Mouse (Mus musculus) liver, adult 2 months (tissue): Measurements from ENCODE around the gene Pik3r2. TPM values are rescaled to one million over a fixed set of nuclear protein-coding genes. Genes with fewer than 3 reads are reported as not detected.

Experiments
- DNase-seq: peaks from one replicate; pipeline ENCODE4 v3.0.0-alpha.2; 2011; ENCODE audit warnings: low read depth, low spot score; ENCODE audit errors: extremely low read depth
- H3K27ac ChIP-seq: fragments of 200-500 bp; replicated peaks from 2 replicates; pipeline ENCODE4 v1.5.1; 2012; ENCODE audit warnings: low read depth, mild to moderate bottlenecking, control low read depth, inconsistent platforms, low read length; ENCODE audit not compliant: insufficient read depth
- H3K27me3 ChIP-seq: fragments of 200-500 bp; 2 replicates; pipeline ENCODE4 v1.6.1; 2012; ENCODE audit warnings: mild to moderate bottlenecking, moderate library complexity, low read length, inconsistent platforms; ENCODE audit not compliant: control insufficient read depth, insufficient read depth
- H3K36me3 ChIP-seq: fragments of 200-500 bp; 2 replicates; pipeline ENCODE4 v1.6.1; 2012; ENCODE audit warnings: low read length, inconsistent platforms; ENCODE audit not compliant: control insufficient read depth, insufficient read depth
- H3K4me1 ChIP-seq: fragments of 200-500 bp; 2 replicates; pipeline ENCODE4 v1.6.1; 2011; ENCODE audit warnings: low read length; ENCODE audit not compliant: control insufficient read depth, insufficient read depth
- H3K4me3 ChIP-seq: fragments of 200-500 bp; 2 replicates; pipeline ENCODE4 v1.5.1; 2011; ENCODE audit warnings: low read depth, mild to moderate bottlenecking, control low read depth, low read length, moderate library complexity; ENCODE audit not compliant: insufficient read depth
- H3K79me2 ChIP-seq: fragments of 200-500 bp; 2 replicates; pipeline ENCODE4 v1.6.1; 2012; ENCODE audit warnings: inconsistent platforms, mild to moderate bottlenecking, low read length, moderate library complexity; ENCODE audit not compliant: control insufficient read depth, insufficient read depth
- H3K9ac ChIP-seq: fragments of 200-500 bp; 2 replicates; pipeline ENCODE4 v1.6.1; 2012; ENCODE audit warnings: low read depth, mild to moderate bottlenecking, control low read depth, inconsistent platforms, low read length
- CTCF ChIP-seq: fragments of 200-500 bp; IDR thresholded peaks from 2 replicates; pipeline ENCODE4 v1.5.1; 2011; ENCODE audit warnings: low read depth, low read length, control low read depth
- POLR2A ChIP-seq: fragments of 200-500 bp; IDR thresholded peaks from 2 replicates; pipeline ENCODE4 v1.6.1; 2011; ENCODE audit warnings: low read length, control low read depth; ENCODE audit not compliant: insufficient read depth; ENCODE audit errors: extremely low read depth
- WGBS: fragments of 180-500 bp; shearing (Covaris S2); methylation state at CpG from one replicate; pipeline ENCODE4 v1.1.7; 2018; 5-methylcytosine and 5-hydroxymethylcytosine counted together
- polyA plus RNA-seq: library from polyadenylated mRNA; depleted of rRNA; stranded (reverse); fragments of >200 nt; gene quantifications from 2 replicates; pipeline ENCODE4 v1.2.3, GENCODE M21; 2012
- total RNA-seq: library from RNA; depleted of rRNA; stranded (reverse); fragments of >200 nt; gene quantifications from 2 replicates; pipeline ENCODE4 v1.2.3, GENCODE M21; 2014

Pik3r2 gene
- total and polyA plus RNA-seq, 2 experiments: 7.7 to 53.9 TPM

DNA sequence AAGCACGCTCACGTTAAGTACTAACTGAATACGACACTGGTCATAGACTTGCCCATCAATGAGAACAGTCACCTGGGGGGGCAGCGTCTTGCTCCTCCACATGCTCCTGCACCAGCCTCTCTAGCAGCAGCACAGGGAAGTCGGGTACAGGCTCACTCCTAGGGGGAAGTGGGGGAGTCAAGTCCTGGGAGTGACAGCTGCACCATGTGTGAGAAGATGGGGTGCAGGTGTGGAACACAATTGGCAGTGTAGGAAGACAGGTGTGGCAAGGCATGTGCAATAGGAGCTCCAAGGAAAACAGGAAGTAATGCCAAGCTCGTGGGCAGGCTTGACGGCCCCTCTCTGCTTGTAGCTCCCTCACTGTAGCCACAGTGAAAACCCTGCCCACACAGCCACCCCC is 5.3 kb downstream of the Pik3r2 start:
- TF ChIP-seq POLR2A: no peak
- WGBS: 93% methylated on average over 7 of the region's 7 CpGs
- Histone ChIP-seq H3K27ac (no peak overlapping the region), H3K4me3 (no peak overlapping the region), H3K9ac (no peak overlapping the region), H3K27me3 (no peaks in the 10 kb centered on the region), H3K79me2 (peaks cover 2% of the 10 kb centered on the region; the same call in 1 of the 2 replicates), H3K36me3 (no peaks in the 10 kb centered on the region), H3K4me1 (peaks cover 11% of the 10 kb centered on the region)
- no peak for DNase-seq

DNA sequence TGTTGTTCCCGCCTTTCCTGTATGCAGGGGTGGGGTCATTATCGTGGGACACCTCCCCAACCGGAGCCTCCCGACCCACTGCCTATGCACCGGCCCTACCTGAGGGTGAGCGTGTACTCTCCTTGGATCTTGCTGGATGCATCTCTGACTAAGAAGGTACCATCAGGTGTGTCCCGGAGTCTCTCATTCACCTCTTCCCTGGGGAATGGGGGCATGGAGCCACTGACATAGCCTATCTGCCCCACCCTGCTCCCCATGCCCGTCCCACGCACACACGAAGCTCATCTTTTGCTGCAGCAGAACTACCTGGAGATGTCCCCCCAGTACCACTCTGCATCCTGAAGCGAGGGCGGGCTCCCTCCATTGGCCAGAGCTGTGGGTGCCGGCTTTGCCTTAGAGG is 5.8 kb downstream of the Pik3r2 start:
- no peak overlapping the region for H3K9ac ChIP-seq
- H3K36me3 ChIP-seq: no peaks in the 10 kb centered on the region
- H3K27ac ChIP-seq: no peak overlapping the region
- H3K27me3 ChIP-seq: no peaks in the 10 kb centered on the region
- H3K79me2 ChIP-seq: no peaks in the 10 kb centered on the region
- 96% methylated on average over 13 of the region's 13 CpGs for WGBS
- TF ChIP-seq POLR2A (no peak), CTCF (no peak)
- no peak for DNase-seq
- H3K4me3 ChIP-seq: no peak overlapping the region
- peaks cover 9% of the 10 kb centered on the region for H3K4me1 ChIP-seq

DNA sequence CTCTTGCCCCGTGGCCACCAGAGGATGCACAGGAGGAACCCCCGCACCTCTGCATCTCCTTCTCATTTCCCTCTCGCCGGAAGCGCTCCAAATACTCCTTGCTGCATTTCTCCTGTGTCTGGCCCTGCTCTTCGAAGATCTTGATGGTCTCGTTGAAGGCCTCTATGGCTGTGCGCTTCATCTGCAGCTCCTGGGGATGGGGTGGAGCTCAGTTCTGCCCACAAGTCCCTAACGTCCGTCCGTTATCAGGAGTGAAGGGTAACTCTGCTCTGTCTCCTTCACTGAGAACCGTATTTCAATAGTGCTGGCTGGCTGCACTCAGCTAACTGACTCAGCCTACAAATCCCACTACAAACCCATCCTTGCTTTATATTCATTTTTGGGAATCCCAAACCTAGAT is 6.7 kb downstream of the Pik3r2 start:
- 82% methylated on average over 12 of the region's 12 CpGs for WGBS
- no peaks in the 10 kb centered on the region for H3K27me3 ChIP-seq
- no peaks in the 10 kb centered on the region for H3K79me2 ChIP-seq
- peaks cover 7% of the 10 kb centered on the region; the same call in 1 of the 2 replicates for H3K4me1 ChIP-seq
- TF ChIP-seq CTCF: no peak
- TF ChIP-seq POLR2A: no peak
- no peak for DNase-seq
- H3K4me3 ChIP-seq: no peak overlapping the region
- no peak overlapping the region for H3K9ac ChIP-seq
- H3K36me3 ChIP-seq: no peaks in the 10 kb centered on the region
- H3K27ac ChIP-seq: no peak overlapping the region

DNA sequence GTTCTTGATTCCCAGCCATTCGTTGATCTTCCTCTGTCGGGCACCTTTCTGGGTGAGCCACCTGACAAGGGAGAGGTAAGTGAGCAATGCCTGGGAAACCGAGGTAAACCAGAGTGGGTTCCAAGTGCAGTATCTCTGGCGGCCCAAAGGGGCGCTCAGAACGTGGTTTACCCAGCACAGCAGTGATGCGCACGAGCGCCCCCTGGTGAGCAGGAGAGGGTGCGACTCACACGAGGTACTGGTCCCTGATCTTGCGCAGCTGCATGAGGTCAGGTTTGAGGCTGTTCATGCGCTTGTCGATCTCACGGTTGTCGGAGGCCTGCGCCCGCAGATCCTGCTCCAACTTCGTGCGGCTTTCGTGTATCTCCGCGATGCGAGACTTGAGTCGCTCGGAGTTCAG is 7.2 kb downstream of the Pik3r2 start:
- H3K9ac ChIP-seq: no peak overlapping the region

DNA sequence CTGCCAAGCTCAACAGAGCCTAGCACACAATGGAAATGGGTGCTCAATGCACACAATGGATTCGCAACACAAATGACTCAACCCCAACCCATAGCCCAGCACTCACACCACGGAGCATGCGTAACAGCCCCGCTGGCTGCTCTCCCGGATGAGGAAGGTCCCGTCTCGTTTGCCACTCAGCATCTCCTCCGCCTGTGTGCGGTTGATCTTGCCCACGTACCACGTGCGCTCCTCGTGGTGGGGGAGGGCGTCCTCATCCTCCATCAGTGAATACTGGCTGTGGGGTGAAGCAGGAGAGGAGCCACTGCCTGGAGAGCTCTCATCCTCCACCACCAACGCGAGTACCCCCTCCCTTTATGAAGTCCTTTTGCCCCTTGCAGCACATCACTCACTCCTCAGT is 7.6 kb downstream of the Pik3r2 start:
- DNase-seq: no peak
- WGBS: 84% methylated on average over 16 of the region's 16 CpGs
- no peak overlapping the region for H3K9ac ChIP-seq
- no peaks in the 10 kb centered on the region for H3K79me2 ChIP-seq
- H3K4me1 ChIP-seq: peaks cover 10% of the 10 kb centered on the region; the same call in 1 of the 2 replicates
- H3K27ac ChIP-seq: no peak overlapping the region
- no peak for TF ChIP-seq POLR2A
- no peak for TF ChIP-seq CTCF
- H3K4me3 ChIP-seq: no peak overlapping the region
- no peaks in the 10 kb centered on the region for H3K27me3 ChIP-seq
- H3K36me3 ChIP-seq: no peaks in the 10 kb centered on the region

More for the DNA sequence above, 7.2 kb downstream of the Pik3r2 start:
- TF ChIP-seq CTCF (peak; percentile 100), POLR2A (no peak)
- H3K36me3 ChIP-seq: no peaks in the 10 kb centered on the region
- H3K27ac ChIP-seq: no peak overlapping the region
- H3K4me3 ChIP-seq: no peak overlapping the region
- peaks cover 7% of the 10 kb centered on the region; the same call in 1 of the 2 replicates for H3K4me1 ChIP-seq
- DNase-seq: peak; percentile 80
- H3K79me2 ChIP-seq: no peaks in the 10 kb centered on the region
- H3K27me3 ChIP-seq: no peaks in the 10 kb centered on the region
- WGBS: 12% methylated on average over 26 of the region's 26 CpGs

DNA sequence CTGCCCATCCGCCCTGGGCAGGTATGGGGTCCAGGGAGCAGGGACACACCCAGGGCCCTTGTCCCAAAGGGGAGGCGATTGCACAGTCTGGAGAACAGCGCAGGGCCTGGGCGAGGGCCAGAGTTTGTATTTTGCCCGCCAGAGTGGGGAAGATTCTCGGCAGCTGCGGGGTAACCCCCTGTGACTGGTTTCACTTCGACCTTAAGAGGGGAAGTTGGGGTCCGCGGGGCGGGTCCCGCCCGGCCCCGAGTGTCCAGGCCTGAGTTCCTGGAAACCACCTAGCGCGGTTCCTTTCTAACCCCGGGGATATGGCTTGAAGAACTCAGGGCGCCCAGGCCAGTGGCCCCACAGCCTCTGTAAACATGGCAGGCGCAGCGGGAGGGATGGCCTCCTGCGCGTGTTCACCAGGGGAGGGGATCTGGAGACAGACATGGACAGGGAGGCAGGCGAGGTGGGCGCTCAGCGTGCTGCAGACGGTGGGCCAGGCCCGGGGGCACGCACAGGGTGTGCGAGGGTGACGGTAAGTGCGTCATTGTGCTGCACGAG is 8.2 kb downstream of the Pik3r2 start:
- H3K9ac ChIP-seq: no peak overlapping the region
- H3K27me3 ChIP-seq: no peaks in the 10 kb centered on the region
- peaks cover 12% of the 10 kb centered on the region; the same call in 1 of the 2 replicates for H3K4me1 ChIP-seq
- TF ChIP-seq POLR2A (no peak), CTCF (no peak)
- H3K27ac ChIP-seq: no peak overlapping the region; the same call in 1 of the 2 replicates
- H3K4me3 ChIP-seq: no peak overlapping the region
- H3K36me3 ChIP-seq: no peaks in the 10 kb centered on the region
- no peak for DNase-seq
- H3K79me2 ChIP-seq: no peaks in the 10 kb centered on the region
- 90% methylated on average over 32 of the region's 32 CpGs for WGBS
